Mouse (Mus musculus) MEL (cell line): ENCODE data around the gene Ppp2r1b. TPM values are rescaled to one million over a fixed set of nuclear protein-coding genes. Genes with fewer than 3 reads are reported as not detected.

Experiments used
- DNase-seq: peaks from one replicate; pipeline ENCODE4 v3.0.0; 2011; ENCODE audit warnings: low read depth, low spot score
- H3K27ac ChIP-seq: 2 replicates; pipeline ENCODE4 v1.5.1; 2012; ENCODE audit warnings: low read depth, mild to moderate bottlenecking, control low read depth, low read length, moderate library complexity; ENCODE audit not compliant: control insufficient read depth
- H3K27me3 ChIP-seq, 2 experiments: fragments of 150-350 bp in 1 of 2; sonication (generic) in 1 of 2; 2 replicates each; pipeline ENCODE4 v1.6.1; 2012; ENCODE audit warnings: low read length in 2 of 2, mild to moderate bottlenecking in 2 of 2, improper control_type of control experiment in 1 of 2, moderate library complexity in 1 of 2; ENCODE audit not compliant: insufficient read depth in 2 of 2, control insufficient read depth in 1 of 2
- H3K36me3 ChIP-seq, 2 experiments: 2 replicates each; pipeline ENCODE4 v1.6.1; 2012 to 2014; ENCODE audit warnings: low read length in 2 of 2, improper control_type of control experiment in 1 of 2, inconsistent platforms in 1 of 2, mild to moderate bottlenecking in 1 of 2; ENCODE audit not compliant: insufficient read depth in 2 of 2, control insufficient read depth in 1 of 2
- H3K4me1 ChIP-seq, 2 experiments: fragments of 150-350 bp in 1 of 2; sonication (generic) in 1 of 2; 2 replicates each; pipeline ENCODE4 v1.6.1; 2012; ENCODE audit warnings: low read length in 2 of 2, improper control_type of control experiment in 1 of 2, mild to moderate bottlenecking in 1 of 2; ENCODE audit not compliant: insufficient read depth in 2 of 2, control insufficient read depth in 1 of 2
- H3K4me3 ChIP-seq, 2 experiments: fragments of 150-350 bp in 1 of 2; sonication (generic) in 1 of 2; 2 replicates each; pipeline ENCODE4 v1.5.1; 2012; ENCODE audit warnings: low read depth in 2 of 2, low read length in 2 of 2, mild to moderate bottlenecking in 2 of 2, moderate library complexity in 2 of 2, control low read depth in 1 of 2, improper control_type of control experiment in 1 of 2; ENCODE audit not compliant: control insufficient read depth in 1 of 2, insufficient read depth in 1 of 2
- H3K79me2 ChIP-seq: 2 replicates; pipeline ENCODE4 v1.6.1; 2012; ENCODE audit warnings: mild to moderate bottlenecking, low read length, moderate library complexity; ENCODE audit not compliant: control insufficient read depth, poor library complexity, insufficient read depth
- H3K9ac ChIP-seq: 2 replicates; pipeline ENCODE4 v1.6.1; 2012; ENCODE audit warnings: low read depth, mild to moderate bottlenecking, control low read depth, low read length, moderate library complexity; ENCODE audit not compliant: control insufficient read depth, poor library complexity, severe bottlenecking
- H3K9me3 ChIP-seq: fragments of 150-350 bp; sonication (generic); replicated peaks from 2 replicates; pipeline ENCODE4 v1.6.1; 2012; ENCODE audit warnings: mild to moderate bottlenecking, low read length, improper control_type of control experiment, moderate library complexity; ENCODE audit not compliant: insufficient read depth
- CHD1 ChIP-seq: IDR thresholded peaks from 2 replicates; pipeline ENCODE4 v1.6.1; 2012; ENCODE audit warnings: low read depth, mild to moderate bottlenecking, inconsistent platforms, low read length, improper control_type of control experiment
- CHD2 ChIP-seq: IDR thresholded peaks from 2 replicates; pipeline ENCODE4 v1.6.1; 2011; ENCODE audit warnings: low read length, improper control_type of control experiment
- CTCF ChIP-seq, 3 experiments: IDR thresholded peaks in 2 of 3; conservative IDR thresholded peaks in 1 of 3; 2 replicates each; pipeline ENCODE4 v1.5.1; 2011 to 2012; ENCODE audit warnings: low read length in 3 of 3, low read depth in 2 of 3, mild to moderate bottlenecking in 2 of 3, improper control_type of control experiment in 1 of 3, inconsistent platforms in 1 of 3, mixed read lengths in 1 of 3, moderate library complexity in 1 of 3; ENCODE audit not compliant: control insufficient read depth in 1 of 3, insufficient read depth in 1 of 3, poor library complexity in 1 of 3, severe bottlenecking in 1 of 3
- E2F4 ChIP-seq: IDR thresholded peaks from 2 replicates; pipeline ENCODE4 v1.6.1; 2011; ENCODE audit warnings: low read depth, low read length, improper control_type of control experiment, borderline replicate concordance
- ETS1 ChIP-seq: IDR thresholded peaks from 2 replicates; pipeline ENCODE4 v1.6.1; 2012; ENCODE audit warnings: low read depth, mild to moderate bottlenecking, inconsistent platforms, low read length, improper control_type of control experiment, moderate library complexity
- GABPA ChIP-seq: IDR thresholded peaks from 2 replicates; pipeline ENCODE4 v1.6.1; 2012; ENCODE audit warnings: low read depth, mild to moderate bottlenecking, inconsistent platforms, low read length, improper control_type of control experiment, moderate library complexity
- GATA1 ChIP-seq: IDR thresholded peaks from 2 replicates; pipeline ENCODE4 v1.6.1; 2011; ENCODE audit warnings: low read depth, low read length, improper control_type of control experiment
- KAT2A ChIP-seq: conservative IDR thresholded peaks from 2 replicates; pipeline ENCODE4 v1.6.1; 2012; ENCODE audit warnings: low read depth, low read length, improper control_type of control experiment, inconsistent platforms
- MAFK ChIP-seq: IDR thresholded peaks from 2 replicates; pipeline ENCODE4 v1.6.1; 2011; ENCODE audit warnings: low read depth, mild to moderate bottlenecking, low read length, improper control_type of control experiment, borderline replicate concordance
- MEF2A ChIP-seq: IDR thresholded peaks from 2 replicates; pipeline ENCODE4 v1.6.1; 2014; ENCODE audit warnings: low read depth, mild to moderate bottlenecking, inconsistent platforms, low read length, improper control_type of control experiment; ENCODE audit not compliant: poor library complexity, insufficient replicate concordance, severe bottlenecking; ENCODE audit errors: extremely low read depth
- MYB ChIP-seq: IDR thresholded peaks from 2 replicates; pipeline ENCODE4 v1.6.1; 2011; ENCODE audit warnings: mild to moderate bottlenecking, low read depth, low read length, improper control_type of control experiment
- MYC ChIP-seq: IDR thresholded peaks from 2 replicates; pipeline ENCODE4 v1.6.1; 2011; ENCODE audit warnings: low read depth, mild to moderate bottlenecking, low read length, improper control_type of control experiment, moderate library complexity
- POLR2AphosphoS2 ChIP-seq: IDR thresholded peaks from 2 replicates; pipeline ENCODE4 v1.6.1; 2011; ENCODE audit warnings: low read length, improper control_type of control experiment
- POLR2AphosphoS5 ChIP-seq: IDR thresholded peaks from 2 replicates; pipeline ENCODE4 v1.6.1; 2012; ENCODE audit warnings: low read depth, borderline replicate concordance, mild to moderate bottlenecking, inconsistent platforms, low read length, moderate library complexity, mixed read lengths
- RAD21 ChIP-seq: IDR thresholded peaks from 2 replicates; pipeline ENCODE4 v1.6.1; 2011; ENCODE audit warnings: mild to moderate bottlenecking, low read depth, low read length, improper control_type of control experiment
- SIN3A ChIP-seq: IDR thresholded peaks from 2 replicates; pipeline ENCODE4 v1.6.1; 2012; ENCODE audit warnings: low read length, improper control_type of control experiment, inconsistent platforms
- SMC3 ChIP-seq: IDR thresholded peaks from 2 replicates; pipeline ENCODE4 v1.6.1; 2011; ENCODE audit warnings: low read depth, low read length, improper control_type of control experiment
- TBP ChIP-seq: IDR thresholded peaks from 2 replicates; pipeline ENCODE4 v1.8.0; 2011; ENCODE audit warnings: low read depth, low read length, improper control_type of control experiment
- ZC3H11A ChIP-seq: IDR thresholded peaks from 2 replicates; pipeline ENCODE4 v1.6.1; 2012; ENCODE audit warnings: low read depth, mild to moderate bottlenecking, inconsistent platforms, low read length, improper control_type of control experiment
- ZKSCAN1 ChIP-seq: IDR thresholded peaks from 2 replicates; pipeline ENCODE4 v1.6.1; 2012; ENCODE audit warnings: low read depth, mild to moderate bottlenecking, inconsistent platforms, low read length, improper control_type of control experiment, moderate library complexity
- ZNF384 ChIP-seq: IDR thresholded peaks from 2 replicates; pipeline ENCODE4 v1.6.1; 2012; ENCODE audit warnings: low read depth, mild to moderate bottlenecking, inconsistent platforms, low read length, improper control_type of control experiment
- polyA plus RNA-seq, 2 experiments: library from polyadenylated mRNA; stranded (reverse) in 1 of 2; unstranded in 1 of 2; fragments of >175 nt in 1 of 2; fragments of >200 nt in 1 of 2; gene quantifications; 2 replicates each; pipeline versions ENCODE4 v1.2.1 to v1.2.4; 2012; ENCODE audit warnings: low replicate concordance in 2 of 2, low read depth in 1 of 2; ENCODE audit not compliant: insufficient read length in 2 of 2, insufficient read depth in 1 of 2, missing spikeins in 1 of 2
- total RNA-seq: library from RNA; depleted of rRNA; stranded (reverse); fragments of 300-350 nt; gene quantifications from 2 replicates; pipeline ENCODE4 v1.2.3, GENCODE M21; 2012

Gene Ppp2r1b
- total and polyA plus RNA-seq, 3 experiments = 67.6 to 101 TPM; not detected in 1

- TF ChIP-seq ZNF384 (no peak), CHD1 (no peak), MYB (no peak), POLR2AphosphoS2 (no peak), CHD2 (no peak), MAFK (no peak), CTCF (IDR thresholded peaks at IDR 0.05 in 2 of 3, conservative IDR thresholded peaks at IDR 0.05 in 1 of 3; ENCODE audit: control insufficient read depth in 1 of 3, insufficient read depth in 1 of 3, low read depth in 2 of 3, low read length in 3 of 3, poor library complexity in 1 of 3, severe bottlenecking in 1 of 3) (no peak), GATA1 (no peak), MEF2A (no peak), ZKSCAN1 (no peak), TBP (no peak), E2F4 (no peak), ETS1 (no peak)
- DNase-seq = no peak
- Histone ChIP-seq H3K79me2 (no peaks in the 10 kb centered on the region), H3K27me3 (no peaks in the 10 kb centered on the region), H3K27ac (no peak overlapping the region), H3K36me3 (peaks cover 0 to 6% of the 10 kb centered on the region in 2 experiments; a peak in 2 of 4 replicates), H3K4me3 (no peak overlapping the region), H3K9ac (no peak overlapping the region), H3K9me3 (no peaks in the 10 kb centered on the region), H3K4me1 (peaks cover 2 to 18% of the 10 kb centered on the region in 2 experiments; a peak in 3 of 4 replicates)
These were observed 3.7 kb downstream of the Ppp2r1b start for GRCm38 (mm10) chr9:50848821-50849220.

DNA sequence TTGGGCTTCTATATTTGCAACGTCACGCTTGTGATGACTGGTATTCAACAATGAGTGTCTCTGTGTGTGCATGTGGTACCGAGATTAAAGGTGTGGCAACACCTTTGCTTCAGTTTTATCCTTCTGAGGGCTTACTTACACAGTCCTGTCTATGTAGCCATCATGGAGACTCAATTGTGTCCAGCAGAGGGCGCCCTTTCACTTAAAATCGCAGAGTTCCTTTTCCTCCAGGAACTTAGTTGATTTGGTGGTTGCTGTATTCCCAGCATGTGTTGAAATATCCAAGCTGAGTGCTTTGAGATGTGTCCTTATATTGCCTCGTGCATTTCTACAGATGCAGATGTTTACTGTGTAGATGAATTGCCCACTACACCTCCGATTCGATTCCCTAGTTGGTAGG, 4.1 kb downstream of the Ppp2r1b start:
- H3K4me3 ChIP-seq = peak overlapping the region; percentile 25 to 32
- no peak for TF ChIP-seq ZNF384
- peak; percentile 96 for TF ChIP-seq SMC3
- no peak for TF ChIP-seq GABPA
- TF ChIP-seq ZC3H11A = peak; percentile 95
- no peak for TF ChIP-seq KAT2A
- TF ChIP-seq POLR2AphosphoS5 = no peak
- TF ChIP-seq RAD21 = peak; percentile 96
- no peak for TF ChIP-seq MYC
- TF ChIP-seq CTCF (IDR thresholded peaks at IDR 0.05 in 2 of 3, conservative IDR thresholded peaks at IDR 0.05 in 1 of 3; ENCODE audit: control insufficient read depth in 1 of 3, insufficient read depth in 1 of 3, low read depth in 2 of 3, low read length in 3 of 3, poor library complexity in 1 of 3, severe bottlenecking in 1 of 3) = peak; percentile 67 to 96 (median 74)
- TF ChIP-seq SIN3A = peak; percentile 62
- TF ChIP-seq, all 39 proteins: peak for 5
- peaks cover 0 to 10% of the 10 kb centered on the region in 2 experiments; a peak in 2 of 4 replicates for H3K36me3 ChIP-seq
- H3K27me3 ChIP-seq = no peaks in the 10 kb centered on the region
- H3K9me3 ChIP-seq = no peaks in the 10 kb centered on the region
- peak; percentile 93 for DNase-seq
- H3K4me1 ChIP-seq = peaks cover 7 to 22% of the 10 kb centered on the region in 2 experiments; a peak in 3 of 4 replicates
- H3K27ac ChIP-seq = no peak overlapping the region
- no peak overlapping the region for H3K9ac ChIP-seq
- H3K79me2 ChIP-seq = no peaks in the 10 kb centered on the region
